Mouse (Mus musculus): ENCODE results near the gene Tmem56.

Gene Tmem56

GRCm38 (mm10) chr3:121169092-121169942 is 113.6 kb downstream of the Tmem56 start:
- DNase-seq (ENCODE audit: low spot score in 2 of 2) = no peak

GRCm38 (mm10) chr3:121168581-121168980 is 114.3 kb downstream of the Tmem56 start:
- DNase-seq (ENCODE audit: low spot score in 2 of 2) = no peak

GRCm38 (mm10) chr3:121163271-121163819 is 119.6 kb downstream of the Tmem56 start:
- peak; percentile 33 to 56 for DNase-seq (ENCODE audit: low spot score in 2 of 2)

- no peak for DNase-seq (ENCODE audit: low spot score in 2 of 2)
These were observed 121.2 kb downstream of the Tmem56 start for GRCm38 (mm10) chr3:121161661-121162060.

- no peak for DNase-seq (ENCODE audit: low spot score in 2 of 2)
These were observed 122.5 kb downstream of the Tmem56 start for GRCm38 (mm10) chr3:121160424-121160823.

GRCm38 (mm10) chr3:121159566-121159965 is 123.3 kb downstream of the Tmem56 start:
- no peak for DNase-seq (ENCODE audit: low spot score in 2 of 2)

GRCm38 (mm10) chr3:121158901-121159351 is 124.0 kb downstream of the Tmem56 start:
- DNase-seq (ENCODE audit: low spot score in 2 of 2) = no peak

- no peak for DNase-seq (ENCODE audit: low spot score in 2 of 2)
These were observed 125.2 kb downstream of the Tmem56 start for GRCm38 (mm10) chr3:121157546-121158330.

GRCm38 (mm10) chr3:121156451-121157186 is 126.3 kb downstream of the Tmem56 start:
- no peak for DNase-seq (ENCODE audit: low spot score in 2 of 2)

GRCm38 (mm10) chr3:121156043-121156442 is 126.9 kb downstream of the Tmem56 start:
- DNase-seq (ENCODE audit: low spot score in 2 of 2) = no peak
